Mouse (Mus musculus) heart, embryonic 11.5 days (tissue): ENCODE measurements around the gene Gm45618. TPM values are rescaled to one million over a fixed set of nuclear protein-coding genes. Genes with fewer than 3 reads are reported as not detected.

Experiments used
- ATAC-seq: fragments of 200-750 bp; cut with Nextera tagmentation; replicated peaks from 2 replicates; pipeline ENCODE4 v1.8.0; 2017; ENCODE audit warnings: moderate library complexity; ENCODE audit not compliant: insufficient number of reproducible peaks, low FRiP score, low TSS enrichment
- H3K27ac ChIP-seq: fragments of 300-500 bp; sonication (generic); 2 replicates; pipeline ENCODE4 v1.5.1; 2014; ENCODE audit warnings: mild to moderate bottlenecking, low read depth, low read length
- H3K27me3 ChIP-seq: fragments of 300-500 bp; sonication (generic); 2 replicates; pipeline ENCODE4 v1.6.1; 2014; ENCODE audit warnings: mild to moderate bottlenecking, low read length, mixed read lengths; ENCODE audit not compliant: control insufficient read depth, insufficient read depth
- H3K36me3 ChIP-seq: fragments of 300-500 bp; sonication (generic); 2 replicates; pipeline ENCODE4 v1.6.1; 2014; ENCODE audit warnings: mild to moderate bottlenecking, low read length, moderate library complexity, mixed read lengths; ENCODE audit not compliant: control insufficient read depth, insufficient read depth
- H3K4me1 ChIP-seq: fragments of 300-500 bp; sonication (generic); 2 replicates; pipeline ENCODE4 v1.6.1; 2014; ENCODE audit warnings: low read length; ENCODE audit not compliant: control insufficient read depth, insufficient read depth
- H3K4me2 ChIP-seq: fragments of 300-500 bp; sonication (generic); 2 replicates; pipeline ENCODE4 v1.6.1; 2014; ENCODE audit warnings: mild to moderate bottlenecking, moderate library complexity
- H3K4me3 ChIP-seq: fragments of 300-500 bp; sonication (generic); 2 replicates; pipeline ENCODE4 v1.5.1; 2014; ENCODE audit warnings: low read depth, low read length
- H3K9ac ChIP-seq: fragments of 300-500 bp; sonication (generic); 2 replicates; pipeline ENCODE4 v1.6.1; 2014; ENCODE audit warnings: mild to moderate bottlenecking, low read depth, low read length, moderate library complexity
- H3K9me3 ChIP-seq: fragments of 300-500 bp; sonication (generic); replicated peaks from 2 replicates; pipeline ENCODE4 v1.6.1; 2016; ENCODE audit warnings: low read length; ENCODE audit not compliant: control insufficient read depth
- WGBS: fragments of 180-500 bp; shearing (Covaris S2); extraction: QIAGEN DNeasy Blood & Tissue Kit; methylation state at CpG from one replicate; pipeline ENCODE4 v1.1.7; 2014; ENCODE audit not compliant: insufficient replicate concordance; 5-methylcytosine and 5-hydroxymethylcytosine counted together
- polyA plus RNA-seq: library from polyadenylated mRNA; unstranded; fragments of >200 nt; fragmentation: Nextera tagmentation; extraction: Ambion mirVana; gene quantifications from 2 replicates; pipeline ENCODE4 v1.2.1, GENCODE M21; 2014

The Gm45618 gene
- polyA plus RNA-seq, 1 experiment from 2014 or later = not detected

- no peak for ATAC-seq
- Histone ChIP-seq H3K4me1 (peaks cover 20% of the 10 kb centered on the region), H3K27ac (no peak overlapping the region), H3K4me3 (peak overlapping the region; percentile 25; the same call in 1 of the 2 replicates), H3K4me2 (peak overlapping the region; percentile 55), H3K36me3 (peaks cover 2% of the 10 kb centered on the region; the same call in 1 of the 2 replicates), H3K9me3 (no peaks in the 10 kb centered on the region), H3K9ac (no peak overlapping the region), H3K27me3 (peaks cover 44% of the 10 kb centered on the region)
- 6% methylated on average over 37 of the region's 38 CpGs for WGBS
Observed at GRCm38 (mm10) chr7:142082179-142082578, 38.4 kb downstream of the Gm45618 start.

- 37% methylated on average over 15 of the region's 17 CpGs for WGBS
- no peak for ATAC-seq
- H3K4me2 ChIP-seq = peak overlapping the region; percentile 55
Observed at GRCm38 (mm10) chr7:142081736-142082135, 38.8 kb downstream of the Gm45618 start.

GRCm38 (mm10) chr7:142080876-142081275 is 39.7 kb downstream of the Gm45618 start:
- Histone ChIP-seq H3K9me3 (no peaks in the 10 kb centered on the region), H3K4me2 (no peak overlapping the region), H3K4me1 (peaks cover 20% of the 10 kb centered on the region), H3K27ac (no peak overlapping the region), H3K9ac (no peak overlapping the region), H3K36me3 (peaks cover 2% of the 10 kb centered on the region; the same call in 1 of the 2 replicates), H3K27me3 (peaks cover 44% of the 10 kb centered on the region), H3K4me3 (no peak overlapping the region)
- WGBS = 60% methylated on average over 2 of the region's 2 CpGs
- ATAC-seq = no peak

More at GRCm38 (mm10) chr7:142081736-142082135, 38.8 kb downstream of the Gm45618 start:
- H3K9me3 ChIP-seq = no peaks in the 10 kb centered on the region
- no peak overlapping the region for H3K27ac ChIP-seq
- H3K4me3 ChIP-seq = peak overlapping the region; percentile 25; the same call in 1 of the 2 replicates
- H3K27me3 ChIP-seq = peaks cover 44% of the 10 kb centered on the region
- H3K4me1 ChIP-seq = peaks cover 25% of the 10 kb centered on the region
- peaks cover 2% of the 10 kb centered on the region; the same call in 1 of the 2 replicates for H3K36me3 ChIP-seq
- H3K9ac ChIP-seq = no peak overlapping the region

- Histone ChIP-seq H3K36me3 (peaks cover 2% of the 10 kb centered on the region; the same call in 1 of the 2 replicates), H3K9me3 (no peaks in the 10 kb centered on the region), H3K9ac (no peak overlapping the region), H3K27ac (no peak overlapping the region), H3K4me3 (no peak overlapping the region), H3K4me2 (no peak overlapping the region), H3K27me3 (peaks cover 48% of the 10 kb centered on the region), H3K4me1 (peaks cover 14% of the 10 kb centered on the region)
- WGBS = 65% methylated on average over 5 of the region's 5 CpGs
- ATAC-seq = no peak
Observed at GRCm38 (mm10) chr7:142079365-142079764, 41.2 kb downstream of the Gm45618 start.

DNA sequence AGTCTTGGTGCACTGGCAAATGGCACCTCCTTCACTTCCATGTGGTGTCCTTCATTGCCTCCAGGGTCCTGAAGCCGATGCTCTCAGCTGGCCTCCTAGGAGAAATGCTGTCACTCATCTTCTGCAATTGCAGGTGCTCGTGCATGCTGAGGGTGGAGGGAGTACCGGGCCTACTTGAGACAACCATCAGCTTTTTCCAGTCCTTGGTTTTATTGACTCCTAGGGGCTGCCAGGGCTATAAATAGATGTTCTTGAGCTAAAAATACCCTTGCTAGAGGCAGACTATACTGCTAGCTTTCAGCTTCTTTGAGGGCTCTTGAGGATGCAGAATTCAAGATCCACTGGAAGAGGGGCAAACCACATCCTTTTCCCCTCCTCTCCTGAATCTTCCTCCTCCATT is 43.4 kb downstream of the Gm45618 start:
- peaks cover 2% of the 10 kb centered on the region; the same call in 1 of the 2 replicates for H3K36me3 ChIP-seq
- H3K4me1 ChIP-seq = peaks cover 9% of the 10 kb centered on the region
- H3K27me3 ChIP-seq = peaks cover 29% of the 10 kb centered on the region
- no peaks in the 10 kb centered on the region for H3K9me3 ChIP-seq
- H3K9ac ChIP-seq = no peak overlapping the region
- 59% methylated on average over 3 of the region's 3 CpGs for WGBS
- no peak for ATAC-seq
- H3K27ac ChIP-seq = no peak overlapping the region
- no peak overlapping the region for H3K4me3 ChIP-seq
- H3K4me2 ChIP-seq = no peak overlapping the region

GRCm38 (mm10) chr7:142074146-142074886 is 46.2 kb downstream of the Gm45618 start:
- Histone ChIP-seq H3K9me3 (no peaks in the 10 kb centered on the region), H3K27ac (no peak overlapping the region), H3K27me3 (peaks cover 8% of the 10 kb centered on the region), H3K9ac (no peak overlapping the region), H3K4me3 (no peak overlapping the region), H3K4me2 (no peak overlapping the region), H3K36me3 (no peaks in the 10 kb centered on the region), H3K4me1 (peaks cover 9% of the 10 kb centered on the region; the same call in 1 of the 2 replicates)
- no peak for ATAC-seq
- 56% methylated on average over 8 of the region's 8 CpGs for WGBS

DNA sequence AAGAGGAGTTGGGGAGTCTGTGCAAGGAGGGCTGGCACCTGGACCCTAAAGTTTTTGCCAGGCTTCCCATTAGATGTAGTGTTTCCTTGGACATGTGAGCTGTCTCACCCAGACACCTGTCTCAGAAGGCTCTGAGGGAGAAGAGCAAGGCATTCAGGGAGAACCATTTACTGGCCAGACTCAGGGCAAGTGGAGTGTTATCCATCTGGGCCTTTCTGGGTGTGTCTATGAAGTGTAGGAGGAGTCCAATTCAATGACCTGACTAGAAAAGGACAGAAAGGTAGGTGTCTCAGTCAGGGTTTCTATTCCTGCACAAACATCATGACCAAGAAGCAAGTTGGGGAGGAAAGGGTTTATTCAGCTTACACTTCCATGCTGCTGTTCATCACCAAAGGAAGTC is 48.8 kb downstream of the Gm45618 start:
- no peak overlapping the region for H3K4me3 ChIP-seq
- ATAC-seq = no peak
- no peak overlapping the region for H3K9ac ChIP-seq
- peaks cover 7% of the 10 kb centered on the region for H3K27me3 ChIP-seq
- H3K36me3 ChIP-seq = no peaks in the 10 kb centered on the region
- no peaks in the 10 kb centered on the region for H3K9me3 ChIP-seq
- H3K27ac ChIP-seq = no peak overlapping the region
- no peak overlapping the region for H3K4me2 ChIP-seq
- H3K4me1 ChIP-seq = peaks cover 4% of the 10 kb centered on the region; the same call in 1 of the 2 replicates

- Histone ChIP-seq H3K4me2 (peak overlapping the region; percentile 54), H3K9ac (no peak overlapping the region), H3K4me1 (peaks cover 4% of the 10 kb centered on the region; the same call in 1 of the 2 replicates), H3K36me3 (no peaks in the 10 kb centered on the region), H3K4me3 (peak overlapping the region; percentile 10; the same call in 1 of the 2 replicates), H3K27me3 (peaks cover 7% of the 10 kb centered on the region), H3K9me3 (no peaks in the 10 kb centered on the region), H3K27ac (no peak overlapping the region)
- 8% methylated on average over 9 of the region's 10 CpGs for WGBS
- ATAC-seq = no peak
Observed at GRCm38 (mm10) chr7:142071212-142071578, 49.3 kb downstream of the Gm45618 start.
